Mouse (Mus musculus): Measurements from ENCODE around the gene 9430038I01Rik. TPM values are rescaled to one million over a fixed set of nuclear protein-coding genes. Genes with fewer than 3 reads are reported as not detected.
"Not testable (repeated sequence)": the region's sequence is repeated elsewhere in the genome, so short reads cannot be mapped to it uniquely, and the experiment has no call there.

9430038I01Rik gene
- 1 to 10 TPM; 3.1 to 4.4 TPM for total RNA-seq (2021)

DNA sequence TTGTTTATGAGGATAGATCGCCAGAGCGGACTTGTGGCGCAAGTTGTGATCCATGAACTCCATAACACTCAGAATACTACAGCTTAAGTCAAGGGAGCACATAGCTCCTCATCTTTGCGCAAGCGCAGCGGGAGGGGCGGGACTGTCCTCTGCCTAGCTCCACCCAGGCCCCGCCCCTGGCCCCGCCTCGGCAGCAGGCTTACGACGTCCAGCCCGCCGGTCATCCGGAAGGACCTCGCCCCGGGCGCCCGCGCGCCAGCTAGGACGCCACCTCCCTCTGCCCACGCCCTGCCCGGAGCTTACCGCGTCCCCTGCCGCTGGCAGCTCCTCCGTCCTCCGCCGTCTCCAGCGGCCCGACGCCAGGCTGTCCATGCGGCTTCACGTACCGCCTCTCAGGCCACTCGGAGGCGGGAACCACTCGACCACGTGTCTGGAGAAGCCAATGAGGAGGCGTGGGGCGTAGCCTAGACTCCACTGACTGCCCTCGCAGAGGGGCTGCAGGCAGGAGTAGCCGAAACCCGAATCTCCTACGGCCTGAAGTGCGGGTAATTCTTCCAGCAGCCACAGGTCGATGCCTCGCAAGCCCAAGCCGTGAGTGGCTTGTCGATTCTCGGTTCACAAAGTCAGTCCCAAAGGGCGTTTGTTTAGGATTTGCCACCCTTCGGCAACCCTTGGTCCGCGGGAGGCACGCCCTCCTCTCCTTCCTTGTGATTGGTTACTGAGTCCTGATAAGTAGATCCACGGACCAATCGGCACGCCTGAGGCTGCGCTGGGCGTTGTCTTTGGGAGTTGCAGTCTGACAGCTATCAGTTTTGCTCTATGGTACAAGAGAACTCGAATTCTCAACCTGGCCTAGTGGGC lies at the start of gene 9430038I01Rik:
TSS of gene 9430038I01Rik (minus strand) at position 426 of the 861 bp plus-strand sequence.
- peak; percentile 94 to 96 for DNase-seq (ENCODE audit: low spot score in 2 of 2)
- intact Hi-C loops (cut with DNase I) = loop anchor here (1.0 kb wide), 1 partner anchor 27 kb away; the partner anchor contains the start of gene Glrx3

DNA sequence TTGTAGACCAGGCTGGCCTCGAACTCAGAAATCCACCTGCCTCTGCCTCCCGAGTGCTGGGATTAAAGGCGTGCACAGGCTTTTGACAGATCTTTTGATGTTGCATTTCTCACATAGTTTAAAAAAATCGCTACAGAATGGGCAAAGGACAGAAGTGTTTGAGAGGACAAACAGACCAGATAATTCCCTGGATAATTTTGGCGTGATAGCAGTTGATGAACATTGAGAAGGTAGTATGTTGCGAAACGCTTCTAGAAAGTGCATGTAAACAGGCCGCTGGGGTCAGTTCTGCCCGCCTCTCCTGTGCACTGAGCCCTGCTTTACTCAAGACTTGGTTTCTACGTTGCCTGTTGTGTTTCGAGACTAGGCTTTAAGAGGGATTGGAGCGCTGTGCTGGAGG lies 34.8 kb upstream of the 9430038I01Rik start:
- intact Hi-C loops (cut with DNase I) = no loop called here
- no peak for DNase-seq (ENCODE audit: low spot score in 2 of 2)

DNA sequence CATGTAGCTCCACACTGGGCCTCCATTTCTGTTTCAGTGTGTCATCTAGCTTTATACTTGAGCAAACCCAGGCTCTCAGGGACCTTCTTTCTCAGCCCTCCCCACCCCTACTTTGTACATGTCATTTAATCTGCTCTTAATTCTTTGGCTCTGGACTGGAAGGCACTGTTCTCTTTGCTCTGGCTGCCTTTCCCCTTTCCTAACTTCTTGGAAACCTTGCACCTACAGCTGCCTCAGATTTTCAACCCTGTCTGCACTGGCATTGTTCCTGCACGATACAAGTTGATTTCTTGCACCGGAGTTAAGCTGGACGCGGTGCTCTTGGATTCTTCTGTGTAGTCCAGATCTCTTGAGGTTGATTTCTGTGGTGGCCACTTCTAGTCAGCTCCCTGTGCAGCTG lies 32.4 kb upstream of the 9430038I01Rik start:
- DNase-seq (ENCODE audit: low spot score in 2 of 2) = no peak
- intact Hi-C loops (cut with DNase I) = no loop called here

DNA sequence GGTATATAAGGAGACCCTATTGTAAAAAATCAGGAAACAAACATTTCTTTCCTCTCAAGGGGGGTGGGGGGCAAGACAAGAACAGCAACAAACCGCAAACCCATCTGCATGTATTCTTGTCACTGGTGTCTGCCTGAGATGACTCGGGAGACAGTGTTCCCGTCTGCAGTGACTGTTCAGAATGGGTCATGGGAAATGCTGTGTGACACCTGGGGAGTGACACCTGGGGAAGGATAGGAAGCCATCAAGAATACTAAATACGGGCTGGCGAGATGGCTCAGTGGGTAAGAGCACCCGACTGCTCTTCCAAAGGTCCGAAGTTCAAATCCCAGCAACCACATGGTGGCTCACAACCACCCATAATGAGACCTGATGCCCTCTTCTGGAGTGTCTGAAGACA lies 28.4 kb upstream of the 9430038I01Rik start:
- intact Hi-C loops (cut with DNase I); DNase-seq (ENCODE audit: low spot score in 2 of 2): not testable (repeated sequence)

DNA sequence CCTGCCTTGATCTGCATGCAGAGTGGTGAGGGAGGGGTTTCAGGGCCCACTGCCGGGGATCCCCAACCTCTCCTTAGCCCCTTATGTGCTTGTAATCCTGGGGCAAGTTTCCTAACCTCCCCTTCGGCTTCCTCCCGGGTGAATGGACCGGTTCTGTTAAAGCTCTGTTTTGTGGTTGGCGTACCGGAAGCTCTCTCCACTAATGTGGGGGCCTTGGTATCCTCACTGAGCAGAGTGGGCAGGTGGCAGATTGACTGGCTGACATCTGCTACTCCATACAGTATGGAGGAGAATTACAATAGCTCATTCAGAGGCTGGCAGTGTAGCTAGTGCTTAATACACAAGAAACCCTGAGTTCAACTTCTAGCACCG lies 27.6 kb upstream of the 9430038I01Rik start:
- peak; percentile 44 to 52 for DNase-seq (ENCODE audit: low spot score in 2 of 2)
- intact Hi-C loops (cut with DNase I) = no loop called here

DNA sequence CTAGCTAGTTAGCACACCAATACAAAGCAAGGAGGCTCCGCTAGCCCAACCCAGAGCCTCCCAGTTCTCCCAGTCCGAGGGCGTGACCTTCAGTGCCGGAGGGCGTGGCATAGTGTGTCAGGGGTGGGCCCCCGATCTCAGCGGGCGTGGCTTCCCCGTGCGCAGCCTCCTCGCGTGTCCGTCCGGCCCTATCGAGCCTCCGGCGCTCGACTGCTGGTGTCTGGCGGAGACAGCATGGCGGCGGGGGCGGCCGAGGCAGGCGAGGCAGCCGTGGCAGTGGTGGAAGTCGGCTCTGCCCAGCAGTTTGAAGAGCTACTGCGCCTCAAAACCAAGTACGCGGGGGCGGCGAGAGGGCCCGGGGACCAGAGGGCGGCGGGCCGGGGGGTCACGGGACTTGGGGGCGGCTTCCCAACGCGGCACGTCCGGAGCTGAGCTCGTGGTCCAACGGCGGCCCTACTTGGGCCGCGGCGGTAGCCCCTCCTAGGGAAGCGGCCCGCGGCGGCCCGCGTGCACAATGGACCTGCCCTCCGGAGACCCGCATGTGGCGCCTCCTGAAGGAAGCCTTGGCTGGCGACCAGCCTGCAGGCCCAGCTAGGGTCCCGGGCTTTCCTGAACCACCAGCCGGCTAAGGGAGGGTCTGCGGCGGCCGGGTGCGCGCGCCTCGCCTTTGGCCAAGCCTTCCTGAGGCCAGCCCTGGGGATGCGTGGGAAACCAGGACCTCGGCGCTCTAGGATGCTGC lies 27.0 kb upstream of the 9430038I01Rik start, which contains the start of gene Glrx3:
TSS of gene Glrx3 (plus strand) at position 175 of the 739 bp plus-strand sequence.
- intact Hi-C loops (cut with DNase I) = loop anchor here (1.0 kb wide), 1 partner anchor 27 kb away; the partner anchor contains the start of gene 9430038I01Rik
- peak; percentile 95 to 96 for DNase-seq (ENCODE audit: low spot score in 2 of 2)

DNA sequence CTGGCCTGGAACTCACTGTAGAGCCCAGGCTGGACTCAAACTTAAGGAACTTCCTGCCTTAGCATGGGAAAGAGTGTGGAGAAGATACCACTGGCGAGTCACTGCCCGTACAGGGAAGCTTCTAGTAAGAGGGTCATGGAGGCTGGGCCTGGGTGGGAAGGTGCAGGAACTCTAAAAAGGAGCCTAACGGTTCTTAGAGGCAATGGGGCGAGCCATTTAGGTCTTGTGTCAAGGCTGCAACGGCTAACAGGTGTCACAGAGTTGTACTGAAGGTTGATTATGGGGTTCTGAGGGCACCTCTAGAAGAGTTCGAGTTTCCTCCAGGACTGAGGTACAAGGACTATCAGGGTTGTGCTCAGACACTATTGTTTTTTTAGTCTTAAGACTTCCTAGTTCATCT lies 26.3 kb upstream of the 9430038I01Rik start:
- intact Hi-C loops (cut with DNase I) = loop anchor here (1.0 kb wide), 1 partner anchor 27 kb away; the partner anchor contains the start of gene 9430038I01Rik
- DNase-seq (ENCODE audit: low spot score in 2 of 2) = no peak

DNA sequence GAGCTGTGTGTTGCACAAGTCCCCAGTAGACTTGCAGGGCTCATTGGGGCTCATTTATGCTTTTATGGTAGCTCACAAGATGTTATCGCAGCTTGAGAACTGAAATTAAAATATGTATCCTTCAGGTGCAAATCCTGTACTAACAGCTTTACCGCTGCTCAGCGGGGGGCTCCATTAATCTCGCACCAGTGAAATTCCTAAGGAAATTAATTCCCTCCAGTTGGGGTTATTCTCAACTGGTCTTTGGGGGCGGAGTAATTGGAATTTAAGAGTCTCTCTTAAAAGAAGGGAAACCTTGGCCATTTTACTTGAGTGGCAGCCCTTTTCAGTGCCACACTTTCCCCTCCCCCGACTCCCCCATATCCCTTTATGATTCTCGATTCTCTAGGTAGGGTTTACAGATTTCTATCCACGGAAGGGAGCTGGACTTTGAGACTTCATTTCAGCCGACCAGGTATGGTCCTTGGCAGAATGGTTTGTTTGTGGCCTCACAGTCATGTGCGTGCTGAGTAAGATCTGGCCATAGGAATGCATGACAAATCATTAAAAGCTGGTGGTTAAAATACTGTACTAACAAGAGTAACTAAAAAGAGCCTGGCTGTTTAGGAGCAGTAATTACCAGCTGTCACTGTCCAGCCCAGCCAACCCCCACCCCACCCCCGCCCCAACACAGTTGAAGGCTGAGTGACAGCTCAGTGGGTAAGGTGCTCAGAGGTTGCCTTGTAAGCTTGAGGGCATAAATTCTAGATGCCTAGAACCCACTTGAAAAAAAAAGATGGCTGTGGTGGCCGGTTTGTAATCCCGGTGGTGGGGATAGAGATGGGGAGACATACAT lies 21.4 kb upstream of the 9430038I01Rik start:
- intact Hi-C loops (cut with DNase I) = no loop called here

DNA sequence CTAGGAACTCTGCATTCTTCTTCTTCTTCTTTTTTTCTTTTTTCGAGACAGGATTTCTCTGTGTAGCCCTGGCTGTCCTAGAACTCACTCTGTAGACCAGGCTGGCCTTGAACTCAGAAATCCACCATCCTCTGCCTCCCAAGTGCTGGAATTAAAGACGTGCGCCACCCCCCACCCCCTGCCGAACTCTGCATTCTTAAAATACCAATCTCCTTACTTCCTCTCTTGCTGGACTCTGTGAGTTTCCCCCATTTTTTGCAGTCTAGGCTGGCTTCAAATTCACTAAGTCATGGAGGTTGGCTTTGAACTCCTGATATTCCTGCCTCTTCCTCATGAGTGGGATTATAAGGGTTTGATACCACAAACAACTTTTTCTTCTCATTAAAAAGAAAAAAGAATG lies 16.1 kb upstream of the 9430038I01Rik start:
- DNase-seq (ENCODE audit: low spot score in 2 of 2) = no peak
- intact Hi-C loops (cut with DNase I) = loop anchor here (10.0 kb wide), 1 partner anchor 62 kb away; no protein-coding TSS in a partner anchor

More for the DNA sequence above, 21.4 kb upstream of the 9430038I01Rik start:
- no peak for DNase-seq (ENCODE audit: low spot score in 2 of 2)

DNA sequence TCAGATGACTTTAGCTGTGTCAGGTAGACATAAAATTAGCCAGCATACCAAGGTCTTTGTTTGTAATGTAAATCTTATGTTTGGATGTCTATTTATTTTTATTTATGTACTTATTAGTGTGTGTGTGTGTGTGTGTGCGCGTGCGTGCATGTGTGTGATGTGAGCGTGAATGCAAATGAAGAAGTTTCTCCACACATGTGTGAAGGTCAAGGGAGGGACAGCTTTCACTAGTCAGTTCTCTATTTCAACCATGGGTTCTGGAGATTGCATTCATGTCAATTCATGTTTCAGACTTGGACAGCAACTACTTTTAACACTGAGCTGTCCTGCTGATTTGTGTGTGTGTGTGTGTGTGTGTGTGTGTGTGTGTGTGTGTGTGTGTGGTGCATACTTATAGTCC lies 10.7 kb upstream of the 9430038I01Rik start:
- DNase-seq (ENCODE audit: low spot score in 2 of 2) = no peak
- intact Hi-C loops (cut with DNase I) = loop anchor here (10.0 kb wide), 1 partner anchor 56 kb away; no protein-coding TSS in a partner anchor

DNA sequence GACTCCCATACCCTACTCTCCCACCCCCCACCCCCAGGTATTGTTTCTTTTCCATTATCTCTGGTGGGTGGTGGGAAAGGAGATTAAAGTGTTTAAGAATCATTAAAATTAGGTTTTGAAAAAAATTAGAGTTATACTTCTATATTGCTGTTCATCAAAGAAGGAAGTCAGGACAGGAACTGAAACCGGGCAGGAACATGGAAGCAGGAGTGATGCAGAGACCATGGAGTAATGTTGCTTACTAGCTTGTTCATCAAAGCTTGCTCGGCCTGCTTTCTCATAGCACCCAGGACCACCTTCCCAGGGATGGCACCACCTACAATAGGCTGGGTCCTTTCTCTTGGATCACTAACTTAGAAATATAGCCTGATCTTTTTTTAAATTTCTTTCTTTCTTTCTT lies 10.0 kb upstream of the 9430038I01Rik start:
- intact Hi-C loops (cut with DNase I) = loop anchor here (10.0 kb wide), 1 partner anchor 56 kb away; no protein-coding TSS in a partner anchor
- no peak for DNase-seq (ENCODE audit: low spot score in 2 of 2)

DNA sequence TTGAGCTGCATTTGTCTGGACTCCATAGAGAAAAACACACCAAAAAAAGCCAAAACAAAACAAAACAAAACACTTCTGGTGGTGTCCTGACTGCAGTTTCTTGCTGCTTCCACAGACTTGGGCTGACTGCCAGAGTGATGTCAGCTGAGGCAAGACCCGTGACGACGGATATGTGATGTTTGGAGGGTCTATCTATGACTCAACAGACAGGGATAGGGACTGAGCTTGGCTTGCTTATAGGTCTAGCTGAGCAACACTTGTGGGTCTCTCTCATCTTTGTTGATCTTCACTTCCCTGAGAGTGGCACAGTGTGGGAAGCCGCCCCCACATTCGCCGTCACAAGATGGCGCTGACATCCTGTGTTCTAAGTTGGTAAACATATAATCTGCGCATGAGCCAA lies 4.1 kb upstream of the 9430038I01Rik start:
- intact Hi-C loops (cut with DNase I) = no loop called here
- no peak for DNase-seq (ENCODE audit: low spot score in 2 of 2)

DNA sequence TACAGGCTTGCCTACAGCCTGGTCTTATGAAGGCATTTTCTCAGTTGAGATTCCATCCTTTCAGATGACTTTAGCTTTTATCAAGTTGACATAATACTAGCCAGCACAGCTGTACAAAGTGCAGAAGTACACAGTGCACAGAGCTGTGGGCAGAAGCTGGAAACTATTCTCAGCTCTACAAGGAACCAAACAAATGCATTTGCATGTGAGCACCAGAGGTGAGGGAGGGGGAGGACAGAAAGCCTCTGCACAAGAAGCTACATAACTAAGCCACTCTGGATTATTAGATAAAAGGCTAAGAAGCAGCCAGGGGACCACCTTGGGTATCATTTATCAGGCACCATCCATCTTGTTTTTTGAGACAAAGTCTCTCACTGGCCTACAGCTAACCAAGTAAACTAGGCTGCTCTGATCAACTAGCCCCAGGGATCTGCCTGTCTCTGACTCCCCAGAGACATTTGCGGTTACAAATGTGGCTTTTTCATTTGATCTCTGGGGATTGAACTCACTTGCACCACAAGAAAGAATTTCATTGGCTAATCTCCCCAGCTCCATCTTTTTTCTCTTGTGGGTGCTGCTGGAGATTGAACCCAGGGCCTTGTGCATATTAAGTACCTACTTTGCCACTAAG lies 3.0 kb downstream of the 9430038I01Rik start:
- DNase-seq (ENCODE audit: low spot score in 2 of 2) = no peak
- intact Hi-C loops (cut with DNase I) = no loop called here

DNA sequence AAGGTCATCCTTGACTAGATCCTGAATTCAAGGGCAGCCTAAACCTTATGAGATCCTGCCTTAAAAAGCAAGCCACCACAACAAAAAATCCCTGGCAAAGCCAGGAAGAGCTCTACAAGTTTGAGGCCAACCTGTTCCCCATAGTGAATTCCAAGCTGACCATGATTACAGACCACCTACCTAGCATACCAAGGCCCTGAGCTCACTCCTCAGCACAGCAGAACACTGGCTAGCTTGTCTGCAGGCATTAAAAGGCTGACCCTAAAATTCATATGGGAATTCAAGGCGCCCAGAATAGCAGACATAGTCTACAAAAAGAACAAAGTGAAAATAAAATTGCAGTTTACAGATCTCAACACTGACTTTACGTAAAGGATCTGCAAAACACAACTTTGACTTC lies 6.4 kb downstream of the 9430038I01Rik start:
- no peak for DNase-seq (ENCODE audit: low spot score in 2 of 2)
- intact Hi-C loops (cut with DNase I) = loop anchor here (2.0 kb wide), 1 partner anchor 19 kb away; no protein-coding TSS in a partner anchor

DNA sequence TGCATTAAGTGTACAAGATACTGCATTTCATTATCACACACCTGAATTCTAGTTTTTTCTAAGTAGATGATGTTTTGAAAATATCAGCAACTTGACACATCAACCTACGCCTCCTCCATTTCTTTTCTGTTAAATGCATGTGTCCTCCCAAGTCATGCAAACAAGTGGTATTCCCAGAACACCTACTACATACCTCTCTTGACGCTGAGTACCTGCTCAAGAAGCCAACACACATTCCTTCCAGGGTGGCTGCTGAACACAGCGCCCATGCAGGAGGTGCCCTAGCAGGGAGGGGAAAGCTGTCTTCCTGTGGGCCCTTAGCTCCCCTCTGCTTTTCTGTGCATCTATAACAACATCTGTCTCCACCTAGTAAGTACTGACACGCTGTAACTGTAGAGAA lies 11.6 kb downstream of the 9430038I01Rik start:
- no peak for DNase-seq (ENCODE audit: low spot score in 2 of 2)
- intact Hi-C loops (cut with DNase I) = no loop called here

DNA sequence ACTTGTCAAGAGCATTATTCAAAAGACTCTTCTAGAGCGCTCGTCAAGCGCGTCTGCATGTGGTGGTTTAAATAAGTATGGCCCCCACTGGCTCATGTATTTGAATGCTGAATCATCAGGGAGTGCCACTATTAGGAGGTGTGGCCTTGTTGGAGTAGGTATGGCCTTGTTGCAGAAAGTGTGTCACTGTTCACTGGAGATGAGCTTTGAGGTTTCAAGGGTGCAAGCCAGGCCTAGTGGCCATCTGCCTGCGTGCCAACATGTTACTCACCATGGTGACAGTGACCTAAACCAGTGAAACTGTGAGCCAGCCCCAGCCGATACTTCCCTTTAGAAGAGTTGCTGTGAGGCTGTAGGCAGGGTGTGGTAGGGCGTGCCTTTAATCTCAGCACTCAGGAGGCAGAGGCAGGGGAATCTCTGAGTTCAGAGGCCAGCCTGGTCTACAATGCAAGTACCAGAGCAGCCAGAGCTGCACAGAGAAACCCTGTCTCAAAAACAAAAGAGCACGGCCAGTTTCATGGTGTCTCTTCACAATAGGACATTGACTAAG lies 13.1 kb downstream of the 9430038I01Rik start:
- intact Hi-C loops (cut with DNase I) = no loop called here
- DNase-seq (ENCODE audit: low spot score in 2 of 2) = no peak

DNA sequence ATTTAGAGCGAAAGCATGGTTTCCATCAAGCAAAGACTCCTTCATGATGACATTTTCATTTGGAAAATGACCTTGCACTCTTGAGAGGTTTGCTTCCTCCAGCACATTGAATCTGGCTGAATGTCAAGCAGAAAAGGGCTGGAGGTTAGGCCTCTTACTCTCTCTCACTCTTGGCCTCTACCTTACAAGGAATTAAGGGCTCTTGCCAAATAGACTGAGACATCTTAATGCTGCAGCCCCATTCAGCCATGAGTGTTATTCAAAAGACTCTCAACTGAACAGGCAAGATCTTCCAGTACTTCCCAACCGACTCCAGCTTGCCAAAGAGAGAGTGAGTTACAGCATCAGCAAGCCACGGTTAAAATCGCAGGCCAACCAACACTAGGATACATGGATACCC lies 15.1 kb downstream of the 9430038I01Rik start:
- intact Hi-C loops (cut with DNase I) = no loop called here
- DNase-seq (ENCODE audit: low spot score in 2 of 2) = no peak

DNA sequence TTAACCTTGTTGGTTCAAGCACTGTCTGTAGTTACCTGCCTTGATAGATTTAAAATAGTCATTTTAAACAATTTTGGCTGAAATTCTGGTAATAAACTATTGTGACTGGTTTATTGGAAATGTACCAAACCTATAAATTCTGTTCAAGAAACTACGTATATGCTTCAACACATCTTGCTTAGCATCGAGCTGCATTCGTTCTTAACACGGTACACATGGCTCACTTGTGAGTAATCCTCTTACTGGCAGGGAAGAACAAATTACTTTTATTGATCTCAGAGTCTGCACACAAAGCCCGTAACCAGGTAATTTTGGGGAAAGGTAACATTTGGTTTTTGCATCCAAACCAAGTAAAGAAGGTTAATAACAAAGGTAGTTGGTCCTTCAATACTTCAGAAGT lies 22.7 kb downstream of the 9430038I01Rik start:
- no peak for DNase-seq (ENCODE audit: low spot score in 2 of 2)
- intact Hi-C loops (cut with DNase I) = no loop called here

DNA sequence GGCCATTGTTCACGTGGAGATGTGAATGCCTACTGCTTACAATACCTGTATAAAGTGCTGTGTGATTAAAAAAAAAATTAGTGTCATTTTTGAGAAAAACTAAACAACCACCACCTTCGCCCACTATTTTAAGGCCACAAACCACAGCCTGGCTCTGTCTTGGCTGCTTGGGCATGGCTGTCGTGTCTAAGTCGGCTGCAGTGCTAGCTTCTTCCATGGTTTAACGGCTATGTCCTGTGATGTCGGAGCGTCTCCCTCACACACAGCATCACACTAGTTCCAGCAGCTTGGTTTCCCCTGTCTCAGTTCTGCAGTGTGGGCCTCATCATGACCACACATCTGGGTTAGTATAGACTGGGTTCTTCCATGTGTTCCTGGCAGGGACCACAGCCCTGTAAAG lies 35.6 kb downstream of the 9430038I01Rik start:
- no peak for DNase-seq (ENCODE audit: low spot score in 2 of 2)
- intact Hi-C loops (cut with DNase I) = no loop called here

Data from left cerebral cortex, postnatal 36 days (tissue).